Mouse (Mus musculus) lung, embryonic 14.5 days (tissue): Measurements from ENCODE around the gene Ccdc148. TPM values are rescaled to one million over a fixed set of nuclear protein-coding genes. Genes with fewer than 3 reads are reported as not detected.

Experiments used
- ATAC-seq: fragments of 200-750 bp; cut with Nextera tagmentation; 2 replicates; pipeline ENCODE4 v1.8.0; 2017; ENCODE audit warnings: mild to moderate bottlenecking, moderate TSS enrichment, moderate library complexity; ENCODE audit not compliant: insufficient read depth
- DNase-seq: peaks from one replicate; pipeline ENCODE4 v3.0.0-alpha.2; 2015
- H3K27ac ChIP-seq: fragments of 300-500 bp; sonication (generic); 2 replicates; pipeline ENCODE4 v1.5.1; 2014; ENCODE audit warnings: low read depth, mild to moderate bottlenecking, moderate library complexity
- H3K27me3 ChIP-seq: fragments of 300-500 bp; sonication (generic); 2 replicates; pipeline ENCODE4 v1.6.1; 2014; ENCODE audit warnings: low read length, control low read depth; ENCODE audit not compliant: insufficient read depth
- H3K36me3 ChIP-seq: fragments of 300-500 bp; sonication (generic); 2 replicates; pipeline ENCODE4 v1.6.1; 2014; ENCODE audit warnings: control low read depth; ENCODE audit not compliant: insufficient read depth
- H3K4me1 ChIP-seq: fragments of 300-500 bp; sonication (generic); 2 replicates; pipeline ENCODE4 v1.6.1; 2014; ENCODE audit warnings: antibody characterized with exemption, control low read depth; ENCODE audit not compliant: insufficient read depth
- H3K4me2 ChIP-seq: fragments of 300-500 bp; sonication (generic); 2 replicates; pipeline ENCODE4 v1.6.1; 2014; ENCODE audit warnings: mild to moderate bottlenecking
- H3K4me3 ChIP-seq: fragments of 300-500 bp; sonication (generic); 2 replicates; pipeline ENCODE4 v1.5.1; 2014; ENCODE audit warnings: low read depth, low read length
- H3K9ac ChIP-seq: fragments of 300-500 bp; sonication (generic); 2 replicates; pipeline ENCODE4 v1.6.1; 2014
- H3K9me3 ChIP-seq: fragments of 300-500 bp; sonication (generic); 2 replicates; pipeline ENCODE4 v1.6.1; 2016; ENCODE audit warnings: low read depth, low read length, control low read depth
- CTCF ChIP-seq: IDR thresholded peaks from 2 replicates; pipeline ENCODE4 v1.5.1; 2016; ENCODE audit warnings: antibody characterized with exemption, low read depth
- WGBS: fragments of 180-500 bp; shearing (Covaris S2); extraction: QIAGEN DNeasy Blood & Tissue Kit; methylation state at CpG from one replicate; pipeline ENCODE4 v1.1.7; 2014; 5-methylcytosine and 5-hydroxymethylcytosine counted together
- polyA plus RNA-seq: library from polyadenylated mRNA; unstranded; fragments of >200 nt; fragmentation: Nextera tagmentation; extraction: Ambion mirVana; gene quantifications from 2 replicates; pipeline ENCODE4 v1.2.1, GENCODE M21; 2014

The Ccdc148 gene
- polyA plus RNA-seq, 1 experiment from 2014 or later, result 1.1 TPM

DNA sequence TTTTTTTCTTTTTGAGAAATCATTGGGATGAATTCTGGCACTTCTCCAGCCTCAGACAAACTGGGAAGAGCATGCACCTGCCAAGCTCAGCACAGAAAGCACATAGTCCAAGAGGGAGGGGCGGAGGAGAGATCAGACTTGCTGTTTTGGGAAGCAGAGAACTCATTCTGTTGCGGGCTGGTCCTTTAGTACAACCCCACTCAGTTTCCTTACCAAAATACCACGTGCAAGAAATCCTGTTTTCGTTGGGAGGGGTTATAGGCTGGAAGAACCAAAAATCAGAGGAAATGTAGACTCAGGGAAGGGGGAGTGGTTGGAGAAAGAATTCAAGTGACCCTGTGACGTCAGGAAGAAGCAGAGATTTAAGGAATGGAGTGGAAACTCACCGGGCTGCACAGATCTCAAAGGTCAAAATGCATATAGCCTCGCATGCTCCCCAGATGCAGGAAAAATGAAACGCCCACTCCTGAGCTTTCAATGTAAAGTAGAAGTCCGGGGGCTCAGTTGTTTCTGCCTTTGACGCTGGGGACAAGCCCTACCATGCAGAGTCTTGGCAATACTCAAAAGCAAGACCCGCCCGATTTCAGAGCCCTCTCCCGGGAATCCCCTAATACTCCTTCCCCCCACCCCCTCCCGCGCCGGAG is 400 bp downstream of the Ccdc148 start:
- H3K9me3 ChIP-seq, result no peaks in the 10 kb centered on the region
- DNase-seq (peak; percentile 55), ATAC-seq (peak; percentile 9)
- TF ChIP-seq CTCF, result no peak
- H3K27ac ChIP-seq, result no peak overlapping the region
- H3K4me2 ChIP-seq, result peak overlapping the region; percentile 76
- no peaks in the 10 kb centered on the region for H3K27me3 ChIP-seq
- H3K4me3 ChIP-seq, result peak overlapping the region; percentile 92
- H3K9ac ChIP-seq, result peak overlapping the region; percentile 86; the same call in 1 of the 2 replicates
- no peaks in the 10 kb centered on the region for H3K36me3 ChIP-seq
- 0 out of 2 replicates have a peak, but pooled peaks cover 4% of the 10 kb centered on the region for H3K4me1 ChIP-seq
- under 1% methylated on average over 16 of the region's 16 CpGs for WGBS

DNA sequence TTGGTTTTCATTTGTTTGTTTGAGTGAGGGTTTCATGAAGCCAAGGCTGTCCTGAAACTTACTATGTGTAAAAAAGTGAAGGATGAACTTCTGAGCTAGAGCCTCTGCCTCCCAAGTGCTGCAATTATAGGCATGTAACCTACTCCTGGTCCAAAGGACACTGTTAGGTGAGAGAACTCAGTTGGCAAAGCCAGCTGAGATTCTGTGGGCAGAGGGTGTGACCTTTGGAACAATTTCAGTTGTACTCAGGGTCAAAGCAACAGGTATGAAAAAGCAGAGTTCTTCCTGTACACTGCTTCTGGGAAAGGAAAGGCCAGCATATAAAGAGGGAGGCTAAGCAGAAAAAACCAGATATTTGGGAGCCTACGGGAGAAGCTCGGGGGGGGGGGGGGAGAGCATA is 2.4 kb downstream of the Ccdc148 start:
- no peak for DNase-seq
- no peaks in the 10 kb centered on the region for H3K36me3 ChIP-seq
- 40% methylated on average over 2 of the region's 2 CpGs for WGBS
- H3K4me1 ChIP-seq, result 0 out of 2 replicates have a peak, but pooled peaks cover 4% of the 10 kb centered on the region
- H3K4me3 ChIP-seq, result no peak overlapping the region
- TF ChIP-seq CTCF, result no peak
- H3K4me2 ChIP-seq, result no peak overlapping the region
- no peak overlapping the region for H3K9ac ChIP-seq
- ATAC-seq, result no peak
- no peaks in the 10 kb centered on the region for H3K27me3 ChIP-seq
- no peak overlapping the region for H3K27ac ChIP-seq
- H3K9me3 ChIP-seq, result no peaks in the 10 kb centered on the region

DNA sequence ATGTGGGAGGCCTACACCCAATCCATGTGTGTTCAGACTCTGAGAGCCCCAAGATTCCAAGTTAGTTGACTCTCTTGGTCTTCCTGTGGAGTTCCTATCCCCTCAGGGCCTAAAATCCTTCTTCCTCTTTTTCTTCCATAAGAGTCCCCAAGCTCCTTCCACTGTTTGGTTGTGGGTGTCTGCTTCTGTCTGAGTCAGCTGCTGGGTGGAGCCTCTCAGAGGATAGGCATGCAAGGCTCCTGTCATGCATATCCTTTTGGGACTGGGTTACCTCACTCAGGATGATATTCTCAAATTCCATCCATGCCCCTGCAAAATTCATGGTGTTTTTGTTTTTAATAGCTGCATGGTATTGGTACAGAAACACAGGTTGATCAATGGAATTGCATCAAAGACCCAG is 5.1 kb downstream of the Ccdc148 start:
- TF ChIP-seq CTCF, result no peak
- ATAC-seq (no peak), DNase-seq (no peak)
- no peak overlapping the region for H3K4me3 ChIP-seq
- no peak overlapping the region for H3K27ac ChIP-seq
- no peaks in the 10 kb centered on the region for H3K27me3 ChIP-seq
- 0 out of 2 replicates have a peak, but pooled peaks cover 4% of the 10 kb centered on the region for H3K4me1 ChIP-seq
- no peaks in the 10 kb centered on the region for H3K9me3 ChIP-seq
- H3K9ac ChIP-seq, result no peak overlapping the region
- H3K36me3 ChIP-seq, result no peaks in the 10 kb centered on the region
- H3K4me2 ChIP-seq, result no peak overlapping the region

GRCm38 (mm10) chr2:59131044-59131443 is 29.4 kb downstream of the Ccdc148 start:
- WGBS, result 86% methylated on average over 8 of the region's 8 CpGs

DNA sequence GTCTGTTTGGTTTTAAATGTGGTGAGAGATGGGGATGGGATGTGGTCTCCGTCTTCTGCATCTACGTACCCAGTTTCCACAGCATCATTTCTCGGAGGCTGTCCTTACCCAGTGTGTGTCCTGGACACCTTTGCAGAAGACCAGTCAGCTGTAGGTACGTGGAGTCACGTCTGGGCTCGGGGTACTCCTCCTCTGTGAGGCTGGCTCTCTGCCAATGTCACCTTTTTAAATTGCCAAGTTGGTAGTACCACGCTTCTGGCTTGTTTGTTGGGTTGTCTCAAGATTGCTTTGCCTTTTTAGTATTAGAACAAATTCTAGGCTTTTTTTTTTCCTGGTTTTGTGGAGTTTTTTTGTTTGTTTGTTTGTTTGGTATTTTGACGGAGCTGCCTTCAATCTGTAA is 30.7 kb downstream of the Ccdc148 start:
- ATAC-seq (no peak), DNase-seq (no peak)

More at GRCm38 (mm10) chr2:59131044-59131443, 29.4 kb downstream of the Ccdc148 start:
- ATAC-seq (no peak), DNase-seq (no peak)
- Histone ChIP-seq H3K27ac (no peak overlapping the region), H3K9me3 (no peaks in the 10 kb centered on the region), H3K9ac (no peak overlapping the region), H3K4me3 (no peak overlapping the region), H3K4me2 (no peak overlapping the region), H3K27me3 (no peaks in the 10 kb centered on the region), H3K36me3 (no peaks in the 10 kb centered on the region), H3K4me1 (no peaks in the 10 kb centered on the region)
- no peak for TF ChIP-seq CTCF

DNA sequence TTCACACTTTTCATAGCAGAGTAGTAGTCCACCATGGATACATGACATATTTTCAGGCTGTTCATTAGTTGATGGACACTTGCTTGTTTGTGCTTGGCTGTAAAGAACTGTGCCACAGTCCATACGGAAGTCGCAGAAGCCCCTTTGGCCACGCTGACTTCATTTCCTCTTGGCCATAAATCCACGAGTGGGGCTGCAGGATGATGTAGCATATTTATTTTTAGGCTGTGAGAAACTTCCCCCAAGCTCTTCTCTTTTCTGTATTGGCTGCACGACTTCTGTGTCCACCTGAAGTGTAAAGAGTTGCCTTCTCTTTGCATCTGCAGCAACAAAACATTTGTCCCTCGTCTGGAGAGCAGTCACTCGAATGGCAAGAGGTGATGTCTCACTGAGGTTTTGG is 31.5 kb downstream of the Ccdc148 start:
- Histone ChIP-seq H3K4me2 (no peak overlapping the region), H3K4me3 (no peak overlapping the region), H3K9me3 (no peaks in the 10 kb centered on the region), H3K9ac (no peak overlapping the region), H3K36me3 (no peaks in the 10 kb centered on the region), H3K27me3 (no peaks in the 10 kb centered on the region), H3K4me1 (no peaks in the 10 kb centered on the region), H3K27ac (no peak overlapping the region)
- ATAC-seq, result no peak
- no peak for DNase-seq
- 71% methylated on average over 7 of the region's 7 CpGs for WGBS
- no peak for TF ChIP-seq CTCF

More for the DNA sequence above, 30.7 kb downstream of the Ccdc148 start:
- Histone ChIP-seq H3K36me3 (no peaks in the 10 kb centered on the region), H3K4me3 (no peak overlapping the region), H3K27me3 (no peaks in the 10 kb centered on the region), H3K9ac (no peak overlapping the region), H3K4me1 (no peaks in the 10 kb centered on the region), H3K4me2 (no peak overlapping the region), H3K27ac (no peak overlapping the region), H3K9me3 (no peaks in the 10 kb centered on the region)
- no peak for TF ChIP-seq CTCF
- 75% methylated on average over 8 of the region's 8 CpGs for WGBS

- no peak for TF ChIP-seq CTCF
- DNase-seq, result no peak
Measured at GRCm38 (mm10) chr2:59055615-59056145, 104.8 kb downstream of the Ccdc148 start.

More at GRCm38 (mm10) chr2:59055615-59056145, 104.8 kb downstream of the Ccdc148 start:
- Histone ChIP-seq H3K4me1 (no peaks in the 10 kb centered on the region), H3K9me3 (no peaks in the 10 kb centered on the region), H3K36me3 (no peaks in the 10 kb centered on the region), H3K4me3 (no peak overlapping the region), H3K4me2 (no peak overlapping the region), H3K9ac (no peak overlapping the region), H3K27ac (no peak overlapping the region), H3K27me3 (no peaks in the 10 kb centered on the region)
- no peak for ATAC-seq
- WGBS, result 71% methylated on average over 5 of the region's 5 CpGs
